Mouse (Mus musculus): Measurements from ENCODE around the gene Nkapd1. TPM values are rescaled to one million over a fixed set of nuclear protein-coding genes. Genes with fewer than 3 reads are reported as not detected.
A peak's percentile ranks its signal among the peaks of the same experiment; 100 is the strongest.

Gene Nkapd1
- polyA plus RNA-seq, 1 experiment from 2014 or later, result 21.0 TPM

DNA sequence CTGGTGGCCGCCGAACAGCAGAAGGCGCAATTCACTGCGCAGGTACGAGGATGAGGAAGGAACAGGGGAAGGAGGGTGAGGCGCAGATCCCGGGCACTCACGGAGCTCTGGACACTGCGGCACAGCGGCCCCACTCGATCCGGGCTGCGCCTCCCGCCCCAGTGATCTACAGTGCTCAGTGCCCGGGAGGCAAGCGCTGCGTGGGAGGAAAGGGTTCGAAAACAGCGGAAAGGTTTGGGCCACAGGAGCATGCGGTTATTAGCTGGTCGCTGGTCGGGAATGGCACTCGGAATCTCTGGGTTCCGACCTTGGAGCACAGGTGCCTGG lies 13.3 kb downstream of the Nkapd1 start:
- H3K9me3 ChIP-seq (ENCODE audit: control insufficient read depth, low read length), result no peaks in the 10 kb centered on the region
- H3K36me3 ChIP-seq (ENCODE audit: control insufficient read depth, insufficient read depth, low read length), result peaks cover 20% of the 10 kb centered on the region
- no peaks in the 10 kb centered on the region for H3K27me3 ChIP-seq (ENCODE audit: control insufficient read depth, insufficient read depth, low read depth, low read length)
- whole genome bisulfite sequencing, result 0% methylated on average over 24 of the region's 24 CpGs
- peaks cover 18% of the 10 kb centered on the region for H3K4me1 ChIP-seq (replicated peaks; ENCODE audit: control insufficient read depth, insufficient read depth, low read length)
- H3K4me2 ChIP-seq (ENCODE audit: low read depth, low read length), result peak overlapping the region; percentile 92
- peak; percentile 82 for ATAC-seq (ENCODE audit: low read depth)
- H3K4me3 ChIP-seq (ENCODE audit: low read length), result peak overlapping the region; percentile 90
- H3K27ac ChIP-seq (ENCODE audit: low read length), result peak overlapping the region; percentile 86
- H3K9ac ChIP-seq (ENCODE audit: low read length), result peak overlapping the region; percentile 79

DNA sequence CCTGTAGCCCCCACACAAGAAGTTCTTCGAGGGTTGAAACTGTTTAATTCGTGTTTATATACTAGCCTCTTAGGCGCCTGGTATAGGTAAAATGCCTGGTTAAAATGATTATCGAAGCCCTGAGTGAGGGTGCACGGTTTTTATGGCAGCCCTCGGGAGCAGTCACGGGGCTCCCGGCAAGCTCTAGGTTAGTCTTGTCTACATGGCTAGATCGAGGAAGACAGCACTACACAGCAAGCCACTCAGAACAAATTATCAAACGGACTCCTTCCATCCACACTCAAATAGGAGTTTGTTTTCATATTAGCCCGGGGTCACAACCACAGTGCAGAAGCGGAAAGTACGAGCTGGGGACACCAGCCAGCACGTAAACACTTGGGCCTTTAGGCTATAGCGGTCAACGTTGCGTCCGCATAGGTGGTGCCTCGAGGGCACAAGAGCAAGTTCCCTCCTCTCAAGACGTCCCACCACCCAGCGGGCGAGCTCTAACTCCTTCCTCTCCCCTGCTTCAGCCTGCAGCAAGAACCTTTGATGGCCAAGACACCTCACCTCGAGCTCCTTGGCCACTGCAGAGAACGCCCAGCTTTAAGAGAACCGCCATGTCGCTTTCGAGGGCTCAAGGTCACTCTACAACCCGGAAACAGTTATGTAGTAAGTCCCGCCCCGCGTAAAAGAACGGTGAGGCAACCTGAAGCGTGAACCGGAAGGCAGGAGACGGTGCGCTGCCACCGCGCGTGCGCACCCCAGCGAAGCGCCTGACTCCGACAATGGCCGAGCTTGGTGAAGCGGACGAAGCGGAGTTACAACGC lies 13.9 kb downstream of the Nkapd1 start, which contains the start of the genes Sdhd and Timm8b:
Sdhd (minus strand) TSS at position 624 of the 809 bp plus-strand sequence.
Timm8b (plus strand) TSS at position 722 of the 809 bp plus-strand sequence.
- peak within 1 kb of the TSS; percentile 86 for H3K27ac ChIP-seq (ENCODE audit: low read length)
- no peaks in the 10 kb centered on the region for H3K27me3 ChIP-seq (ENCODE audit: control insufficient read depth, insufficient read depth, low read depth, low read length)
- under 1% methylated on average over 48 of the region's 48 CpGs for WGBS
- peak; percentile 99 for ATAC-seq (ENCODE audit: low read depth)
- peak within 1 kb of the TSS; percentile 79 for H3K9ac ChIP-seq (ENCODE audit: low read length)
- H3K4me1 ChIP-seq (replicated peaks; ENCODE audit: control insufficient read depth, insufficient read depth, low read length), result peaks cover 18% of the 10 kb centered on the region
- H3K4me3 ChIP-seq (ENCODE audit: low read length), result peak within 1 kb of the TSS; percentile 90
- peak within 1 kb of the TSS; percentile 92 for H3K4me2 ChIP-seq (ENCODE audit: low read depth, low read length)
- peaks cover 24% of the 10 kb centered on the region for H3K36me3 ChIP-seq (ENCODE audit: control insufficient read depth, insufficient read depth, low read length)
- H3K9me3 ChIP-seq (ENCODE audit: control insufficient read depth, low read length), result no peaks in the 10 kb centered on the region

DNA sequence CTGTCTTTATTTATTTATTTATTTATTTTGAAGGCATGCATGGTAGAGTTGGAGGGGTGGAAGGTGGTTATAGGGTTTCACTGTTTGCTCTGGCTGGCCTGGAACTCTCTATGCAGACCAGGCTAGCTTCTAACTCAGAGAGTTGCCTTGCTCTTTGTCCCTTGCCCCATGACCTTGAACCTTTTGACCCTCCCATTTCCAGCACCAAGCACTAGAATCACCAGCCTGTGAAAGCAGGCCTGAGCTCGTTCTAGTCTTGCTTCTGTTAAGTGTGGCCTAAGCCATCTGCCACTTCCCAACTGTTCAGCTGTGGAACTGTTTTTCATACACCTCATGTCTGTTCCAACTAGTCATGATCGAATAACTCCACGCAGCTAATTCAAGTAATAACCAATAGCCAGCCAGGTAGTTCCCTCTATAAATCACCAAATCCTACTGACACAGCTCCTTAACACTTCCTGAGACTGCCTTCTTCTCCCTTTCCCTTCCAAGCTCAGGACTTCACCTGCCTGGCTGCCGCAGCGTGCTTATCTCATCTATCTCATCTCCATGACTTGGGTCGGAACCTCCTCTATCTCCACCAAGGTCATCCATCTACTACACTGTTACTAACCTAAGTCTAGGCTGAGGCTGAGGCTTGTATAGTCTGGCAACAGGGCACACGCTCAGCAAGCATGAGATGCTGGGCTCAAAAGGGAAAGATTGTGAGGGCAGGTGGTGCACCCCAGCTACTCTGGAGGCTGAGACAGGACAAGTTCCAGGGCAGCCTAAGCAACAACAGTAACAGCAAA lies 15.0 kb downstream of the Nkapd1 start:
- peak overlapping the region; percentile 90 for H3K4me3 ChIP-seq (ENCODE audit: low read length)
- H3K4me1 ChIP-seq (replicated peaks; ENCODE audit: control insufficient read depth, insufficient read depth, low read length), result peaks cover 18% of the 10 kb centered on the region
- peaks cover 26% of the 10 kb centered on the region for H3K36me3 ChIP-seq (ENCODE audit: control insufficient read depth, insufficient read depth, low read length)
- H3K27me3 ChIP-seq (ENCODE audit: control insufficient read depth, insufficient read depth, low read depth, low read length), result no peaks in the 10 kb centered on the region
- WGBS, result 86% methylated on average over 7 of the region's 7 CpGs
- H3K9me3 ChIP-seq (ENCODE audit: control insufficient read depth, low read length), result no peaks in the 10 kb centered on the region
- no peak overlapping the region for H3K27ac ChIP-seq (ENCODE audit: low read length)
- H3K9ac ChIP-seq (ENCODE audit: low read length), result no peak overlapping the region
- H3K4me2 ChIP-seq (ENCODE audit: low read depth, low read length), result peak overlapping the region; percentile 92
- no peak for ATAC-seq (ENCODE audit: low read depth)

DNA sequence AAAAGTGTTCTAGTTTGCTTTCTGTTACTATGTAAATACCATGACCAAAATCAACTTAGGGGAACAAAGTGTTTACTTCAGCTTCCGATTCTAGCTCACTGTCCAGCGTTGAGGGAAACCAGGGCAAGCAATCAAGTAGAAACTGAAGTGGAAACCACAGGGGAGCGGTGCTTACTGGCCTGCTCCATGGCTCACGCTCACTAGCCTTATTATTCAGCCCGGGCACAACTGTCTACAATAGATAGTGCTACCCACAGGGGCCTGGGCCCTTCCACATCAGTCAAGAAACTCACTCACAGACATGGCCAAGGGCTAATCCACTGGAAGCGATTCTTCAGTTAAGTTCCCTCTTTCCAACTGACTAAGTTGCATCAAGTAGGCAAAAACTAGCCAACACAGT lies 15.7 kb downstream of the Nkapd1 start:
- Histone ChIP-seq H3K27ac (ENCODE audit: low read length) (no peak overlapping the region), H3K27me3 (ENCODE audit: control insufficient read depth, insufficient read depth, low read depth, low read length) (no peaks in the 10 kb centered on the region), H3K9me3 (ENCODE audit: control insufficient read depth, low read length) (no peaks in the 10 kb centered on the region), H3K36me3 (ENCODE audit: control insufficient read depth, insufficient read depth, low read length) (peaks cover 32% of the 10 kb centered on the region), H3K4me2 (ENCODE audit: low read depth, low read length) (no peak overlapping the region), H3K4me3 (ENCODE audit: low read length) (no peak overlapping the region), H3K9ac (ENCODE audit: low read length) (no peak overlapping the region), H3K4me1 (replicated peaks; ENCODE audit: control insufficient read depth, insufficient read depth, low read length) (peaks cover 18% of the 10 kb centered on the region)
- ATAC-seq (ENCODE audit: low read depth), result no peak
- 81% methylated on average over 6 of the region's 6 CpGs for WGBS

DNA sequence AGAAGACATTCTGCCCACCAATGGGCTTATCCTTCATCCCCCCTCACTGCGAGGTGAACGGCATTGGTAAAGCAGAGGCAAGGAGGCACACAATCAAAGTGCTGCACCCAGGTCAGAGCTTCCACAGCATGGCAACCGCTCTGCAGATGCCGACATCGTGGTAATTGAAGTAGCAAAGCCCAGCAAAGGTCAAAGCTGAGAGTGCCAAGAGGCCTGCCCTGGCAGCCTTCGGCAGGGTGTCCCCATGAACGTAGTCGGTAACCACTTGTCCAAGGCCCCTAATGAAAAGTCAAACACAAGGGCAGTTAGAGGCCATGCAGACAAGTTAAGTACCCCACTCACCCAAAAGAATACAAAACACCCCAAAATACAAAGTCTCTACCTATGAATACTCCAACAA lies 20.3 kb downstream of the Nkapd1 start:
- 88% methylated on average over 8 of the region's 8 CpGs for WGBS

DNA sequence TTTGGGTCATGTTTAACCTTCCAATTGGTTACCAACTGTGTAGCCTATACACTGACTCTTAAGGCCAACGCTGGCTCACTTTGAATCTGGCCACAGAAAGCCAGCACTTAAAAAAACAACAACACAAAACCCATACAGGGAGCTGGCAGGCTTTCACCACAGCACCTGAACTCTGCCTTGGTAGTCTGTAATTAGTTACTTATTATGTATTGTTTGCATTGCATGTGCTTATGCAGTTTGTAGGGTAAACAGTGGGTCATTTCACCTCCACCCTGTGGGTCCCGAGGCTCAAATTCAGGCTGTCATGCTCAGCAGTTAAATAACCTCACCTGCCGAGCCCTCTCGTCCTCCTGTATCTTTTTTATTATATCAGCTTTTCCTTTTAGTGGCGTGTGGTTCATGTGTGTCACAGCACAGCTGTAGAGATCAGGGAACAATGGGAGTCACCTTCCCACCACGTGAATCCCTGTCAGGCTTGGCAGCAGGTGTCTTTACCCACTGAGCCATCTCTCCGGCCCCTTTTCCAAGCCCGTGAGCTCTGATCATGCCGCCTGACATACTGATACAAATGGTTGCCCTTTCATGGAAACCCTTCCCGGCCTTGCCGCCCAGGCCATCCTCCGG lies 22.4 kb downstream of the Nkapd1 start:
- no peak for ATAC-seq (ENCODE audit: low read depth)
- peaks cover 27% of the 10 kb centered on the region for H3K36me3 ChIP-seq (ENCODE audit: control insufficient read depth, insufficient read depth, low read length)
- no peak overlapping the region for H3K4me2 ChIP-seq (ENCODE audit: low read depth, low read length)
- no peak overlapping the region for H3K9ac ChIP-seq (ENCODE audit: low read length)
- H3K4me3 ChIP-seq (ENCODE audit: low read length), result no peak overlapping the region
- no peaks in the 10 kb centered on the region for H3K9me3 ChIP-seq (ENCODE audit: control insufficient read depth, low read length)
- WGBS, result 61% methylated on average over 12 of the region's 12 CpGs
- H3K4me1 ChIP-seq (replicated peaks; ENCODE audit: control insufficient read depth, insufficient read depth, low read length), result no peaks in the 10 kb centered on the region
- H3K27ac ChIP-seq (ENCODE audit: low read length), result no peak overlapping the region
- no peaks in the 10 kb centered on the region for H3K27me3 ChIP-seq (ENCODE audit: control insufficient read depth, insufficient read depth, low read depth, low read length)

More for the DNA sequence above, 20.3 kb downstream of the Nkapd1 start:
- H3K9ac ChIP-seq (ENCODE audit: low read length), result no peak overlapping the region
- H3K36me3 ChIP-seq (ENCODE audit: control insufficient read depth, insufficient read depth, low read length), result peaks cover 31% of the 10 kb centered on the region
- H3K9me3 ChIP-seq (ENCODE audit: control insufficient read depth, low read length), result no peaks in the 10 kb centered on the region
- no peak overlapping the region for H3K4me3 ChIP-seq (ENCODE audit: low read length)
- peaks cover under 1% of the 10 kb centered on the region; the same call in 1 of the 2 replicates for H3K4me1 ChIP-seq (replicated peaks; ENCODE audit: control insufficient read depth, insufficient read depth, low read length)
- H3K27me3 ChIP-seq (ENCODE audit: control insufficient read depth, insufficient read depth, low read depth, low read length), result no peaks in the 10 kb centered on the region
- no peak overlapping the region for H3K27ac ChIP-seq (ENCODE audit: low read length)
- H3K4me2 ChIP-seq (ENCODE audit: low read depth, low read length), result no peak overlapping the region
- ATAC-seq (ENCODE audit: low read depth), result no peak

DNA sequence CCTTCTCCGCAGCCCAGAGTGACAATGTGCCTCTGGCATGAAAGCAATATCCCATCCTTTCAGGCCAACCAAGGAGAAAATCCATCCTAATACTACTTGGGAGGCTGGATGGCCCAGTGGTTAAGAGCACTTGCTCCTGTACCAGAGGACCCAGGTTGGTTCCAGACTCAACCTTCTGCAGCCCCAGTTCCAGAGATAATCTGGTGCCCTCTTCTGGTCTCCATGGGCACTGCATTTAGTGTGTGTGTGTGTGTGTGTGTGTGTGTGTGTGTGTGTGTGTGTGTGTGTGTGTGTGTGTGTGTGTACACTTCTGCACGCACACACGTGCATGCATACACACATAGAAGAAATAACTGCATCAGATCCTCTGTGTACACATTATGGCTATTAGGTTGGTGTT lies 23.7 kb downstream of the Nkapd1 start:
- Histone ChIP-seq H3K9ac (ENCODE audit: low read length) (no peak overlapping the region), H3K9me3 (ENCODE audit: control insufficient read depth, low read length) (no peaks in the 10 kb centered on the region)

DNA sequence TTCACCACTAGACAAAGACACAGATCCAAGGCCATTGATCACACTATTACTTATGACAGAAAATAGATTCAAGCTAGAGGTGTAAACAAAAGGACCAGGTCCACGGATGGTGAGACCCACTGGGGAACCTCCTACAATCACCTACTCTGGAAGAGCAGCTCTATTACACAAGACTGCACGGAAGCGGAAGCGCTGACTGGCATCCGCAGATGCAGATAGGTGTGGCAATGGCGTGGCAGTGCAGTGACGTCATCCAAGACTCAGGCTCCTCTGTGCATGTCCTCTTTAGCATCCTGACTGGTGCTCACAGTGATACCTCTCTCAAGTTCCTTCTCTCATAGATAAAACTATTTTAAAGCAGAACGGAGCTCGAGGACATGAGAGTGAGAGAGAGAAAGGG lies 24.3 kb downstream of the Nkapd1 start:
- Histone ChIP-seq H3K9me3 (ENCODE audit: control insufficient read depth, low read length) (no peaks in the 10 kb centered on the region), H3K27ac (ENCODE audit: low read length) (no peak overlapping the region), H3K4me2 (ENCODE audit: low read depth, low read length) (no peak overlapping the region), H3K4me3 (ENCODE audit: low read length) (no peak overlapping the region), H3K4me1 (replicated peaks; ENCODE audit: control insufficient read depth, insufficient read depth, low read length) (no peaks in the 10 kb centered on the region), H3K9ac (ENCODE audit: low read length) (no peak overlapping the region), H3K27me3 (ENCODE audit: control insufficient read depth, insufficient read depth, low read depth, low read length) (no peaks in the 10 kb centered on the region), H3K36me3 (ENCODE audit: control insufficient read depth, insufficient read depth, low read length) (peaks cover 14% of the 10 kb centered on the region)
- no peak for ATAC-seq (ENCODE audit: low read depth)
- WGBS, result 87% methylated on average over 9 of the region's 9 CpGs

More for the DNA sequence above, 23.7 kb downstream of the Nkapd1 start:
- H3K4me3 ChIP-seq (ENCODE audit: low read length), result no peak overlapping the region
- 79% methylated on average over 3 of the region's 3 CpGs for WGBS
- no peak overlapping the region for H3K4me2 ChIP-seq (ENCODE audit: low read depth, low read length)
- no peaks in the 10 kb centered on the region for H3K27me3 ChIP-seq (ENCODE audit: control insufficient read depth, insufficient read depth, low read depth, low read length)
- ATAC-seq (ENCODE audit: low read depth), result no peak; the same call in 1 of the 2 replicates
- no peaks in the 10 kb centered on the region for H3K4me1 ChIP-seq (replicated peaks; ENCODE audit: control insufficient read depth, insufficient read depth, low read length)
- no peak overlapping the region for H3K27ac ChIP-seq (ENCODE audit: low read length)
- H3K36me3 ChIP-seq (ENCODE audit: control insufficient read depth, insufficient read depth, low read length), result peaks cover 20% of the 10 kb centered on the region

All from lung, embryonic 16.5 days (tissue).